Mouse (Mus musculus): ENCODE data around the gene Lzts3. TPM values are rescaled to one million over a fixed set of nuclear protein-coding genes. Genes with fewer than 3 reads are reported as not detected.
"Not testable (repeated sequence)": the region's sequence is repeated elsewhere in the genome, so short reads cannot be mapped to it uniquely, and the experiment has no call there.

The Lzts3 gene
- polyA plus RNA-seq, 1 experiment from 2014 or later: 10.7 TPM

DNA sequence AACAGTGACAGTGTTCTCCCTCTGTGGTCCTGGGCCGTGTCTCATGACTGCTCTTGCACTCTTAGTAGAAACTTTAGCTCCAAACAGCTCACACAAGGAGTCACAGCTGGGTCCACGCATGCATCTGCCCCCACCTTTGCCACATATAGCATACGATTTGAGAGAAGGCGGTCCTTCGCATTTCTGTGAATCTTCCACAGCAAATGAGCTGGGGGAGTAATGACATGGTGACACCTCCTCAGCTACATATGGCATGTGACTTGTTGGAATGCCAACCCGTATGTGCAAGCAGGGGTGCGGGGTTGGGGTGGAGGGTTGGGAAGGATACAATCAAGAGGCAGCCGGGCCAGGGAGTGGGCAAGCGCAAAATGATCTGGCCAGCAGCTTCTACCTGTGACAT, 13.9 kb upstream of the Lzts3 start:
- no peak overlapping the region for H3K9ac ChIP-seq
- H3K4me3 ChIP-seq: no peak overlapping the region
- H3K4me1 ChIP-seq (replicated peaks): no peaks in the 10 kb centered on the region
- no peaks in the 10 kb centered on the region for H3K9me3 ChIP-seq
- 96% methylated on average over 9 of the region's 9 CpGs for WGBS
- peaks cover 97% of the 10 kb centered on the region for H3K36me3 ChIP-seq
- H3K4me2 ChIP-seq: no peak overlapping the region
- ATAC-seq (ENCODE audit: low read depth): no peak
- H3K27ac ChIP-seq (replicated peaks): no peak overlapping the region
- H3K27me3 ChIP-seq: no peaks in the 10 kb centered on the region

DNA sequence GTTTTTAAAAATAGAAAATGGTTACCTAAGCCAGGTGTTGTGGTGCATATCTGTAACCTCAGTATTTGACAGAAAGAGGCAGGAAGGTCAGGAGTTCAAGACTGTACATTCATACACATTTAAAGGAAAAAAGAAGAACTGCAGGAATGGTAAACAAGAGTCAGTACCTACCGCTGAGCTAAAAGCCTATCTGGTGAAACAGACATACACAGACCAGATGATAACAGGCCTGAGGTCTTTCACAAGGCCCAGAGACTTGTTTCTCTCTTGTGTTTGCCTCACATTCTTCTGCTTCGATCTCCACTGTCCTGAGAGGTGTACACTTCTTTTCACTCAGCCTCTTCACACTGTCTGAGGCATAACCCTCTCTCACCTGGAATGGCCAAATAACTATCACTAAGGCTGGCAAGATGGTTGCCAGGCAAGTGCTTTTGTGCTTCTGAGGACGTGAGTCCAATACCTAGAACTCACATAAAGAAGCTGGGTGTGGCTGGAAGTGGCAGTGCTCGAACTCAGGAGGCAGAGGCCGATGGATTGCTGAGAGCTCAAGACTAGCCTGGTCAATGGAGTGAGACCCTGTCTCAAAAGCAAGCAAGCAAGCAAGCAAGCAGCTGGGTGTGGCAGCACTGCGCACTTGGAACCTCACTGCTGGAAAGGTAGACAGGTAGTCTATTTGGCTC, 13.2 kb upstream of the Lzts3 start:
- no peak overlapping the region for H3K4me2 ChIP-seq
- ATAC-seq (ENCODE audit: low read depth): no peak
- no peaks in the 10 kb centered on the region for H3K27me3 ChIP-seq
- no peaks in the 10 kb centered on the region for H3K9me3 ChIP-seq
- H3K9ac ChIP-seq: no peak overlapping the region
- WGBS: 90% methylated on average over 6 of the region's 6 CpGs
- peaks cover 97% of the 10 kb centered on the region for H3K36me3 ChIP-seq
- no peak overlapping the region for H3K4me3 ChIP-seq
- no peaks in the 10 kb centered on the region for H3K4me1 ChIP-seq (replicated peaks)
- H3K27ac ChIP-seq (replicated peaks): no peak overlapping the region

DNA sequence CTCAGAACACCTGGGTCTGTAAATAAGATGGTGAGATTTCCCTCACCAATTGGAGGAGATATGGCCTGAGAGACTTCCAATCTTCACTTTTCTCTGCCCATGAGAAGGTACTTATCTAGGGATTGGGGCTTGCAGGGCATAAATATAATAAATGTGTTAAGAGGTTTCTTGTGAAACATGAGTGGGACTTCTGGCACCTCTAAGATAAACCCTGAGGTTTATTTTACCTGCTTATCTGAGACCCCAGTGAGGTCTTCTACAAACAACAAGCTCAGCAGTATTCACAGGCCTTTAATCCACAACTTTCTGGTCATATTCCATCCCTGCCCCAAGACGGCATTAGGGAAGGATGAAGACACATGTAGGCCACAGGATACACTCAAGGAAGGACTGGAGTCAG, 11.2 kb upstream of the Lzts3 start:
- no peaks in the 10 kb centered on the region for H3K9me3 ChIP-seq
- no peak overlapping the region for H3K4me3 ChIP-seq
- no peaks in the 10 kb centered on the region for H3K27me3 ChIP-seq
- no peaks in the 10 kb centered on the region for H3K4me1 ChIP-seq (replicated peaks)
- 96% methylated on average over 1 of the region's 1 CpGs for WGBS
- H3K9ac ChIP-seq: no peak overlapping the region
- no peak for ATAC-seq (ENCODE audit: low read depth)
- peaks cover 93% of the 10 kb centered on the region for H3K36me3 ChIP-seq
- H3K4me2 ChIP-seq: no peak overlapping the region
- no peak overlapping the region for H3K27ac ChIP-seq (replicated peaks)

DNA sequence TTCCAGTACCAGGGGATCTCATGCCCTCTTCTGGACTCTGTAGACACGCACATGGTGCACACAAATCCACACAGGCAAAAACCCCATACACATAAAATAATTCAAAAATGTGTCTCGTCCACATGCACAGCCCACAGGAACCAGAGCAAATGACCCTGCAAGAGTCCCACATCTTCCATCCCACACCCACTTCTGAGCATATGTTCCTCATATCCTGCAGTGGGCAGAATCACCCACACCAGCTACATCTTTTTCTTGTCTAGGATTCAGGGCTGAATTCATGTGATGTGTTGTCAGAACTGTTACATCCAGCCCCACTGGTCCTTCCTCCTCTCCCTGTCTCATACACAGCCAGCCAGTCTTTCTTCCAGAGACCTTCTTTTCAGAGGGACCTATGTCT, 10.7 kb upstream of the Lzts3 start:
- Histone ChIP-seq H3K4me1 (replicated peaks) (no peaks in the 10 kb centered on the region), H3K9ac (no peak overlapping the region), H3K27me3 (no peaks in the 10 kb centered on the region), H3K4me2 (no peak overlapping the region), H3K4me3 (no peak overlapping the region), H3K36me3 (peaks cover 89% of the 10 kb centered on the region), H3K9me3 (no peaks in the 10 kb centered on the region), H3K27ac (replicated peaks) (no peak overlapping the region)
- 100% methylated on average over 2 of the region's 2 CpGs for WGBS
- ATAC-seq (ENCODE audit: low read depth): no peak

DNA sequence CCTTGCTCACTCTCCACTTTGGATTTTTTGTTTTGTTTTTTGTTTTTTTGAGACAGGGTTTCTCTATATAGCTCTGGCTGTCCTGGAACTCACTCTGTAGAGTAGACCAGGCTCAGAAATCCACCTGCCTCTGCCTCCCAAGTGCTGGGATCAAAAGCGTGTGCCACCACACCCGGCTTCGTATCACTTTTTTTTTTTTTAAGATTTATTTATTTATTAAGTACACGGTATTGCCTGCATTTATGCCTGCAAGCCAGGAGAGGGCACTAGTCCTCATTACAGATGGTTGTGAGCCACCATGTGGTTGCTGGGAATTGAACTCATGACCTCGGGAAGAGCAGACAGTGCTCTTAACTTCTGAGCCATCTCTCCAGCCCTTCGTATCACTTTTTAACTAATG, 6.4 kb upstream of the Lzts3 start:
- not testable (repeated sequence) for H3K27ac ChIP-seq (replicated peaks); H3K4me2 ChIP-seq; H3K4me1 ChIP-seq (replicated peaks); H3K27me3 ChIP-seq; H3K9ac ChIP-seq; ATAC-seq (ENCODE audit: low read depth); H3K9me3 ChIP-seq; H3K4me3 ChIP-seq
- peaks cover 53% of the 10 kb centered on the region for H3K36me3 ChIP-seq
- 81% methylated on average over 6 of the region's 6 CpGs for WGBS

DNA sequence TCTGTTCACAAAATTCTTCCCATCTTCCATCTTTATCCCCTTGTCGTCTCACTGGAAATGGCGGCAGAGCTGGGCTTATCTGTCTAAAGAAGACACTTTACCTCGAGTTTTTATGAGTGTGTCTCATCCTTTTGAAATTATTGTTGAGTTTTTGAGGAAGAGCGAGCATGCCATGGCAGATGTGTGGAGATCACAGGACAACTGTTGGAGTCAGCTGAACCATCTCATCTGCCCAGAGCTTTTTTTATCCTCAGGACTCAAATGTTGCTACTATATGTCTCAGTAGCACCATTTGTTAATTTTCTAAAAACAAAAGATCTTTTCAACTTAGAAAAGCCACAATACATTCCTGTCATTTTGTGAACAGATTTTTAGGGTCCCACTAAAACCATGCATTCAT, 2.6 kb upstream of the Lzts3 start:
- no peak for ATAC-seq (ENCODE audit: low read depth)
- H3K4me1 ChIP-seq (replicated peaks): peaks cover 19% of the 10 kb centered on the region
- no peaks in the 10 kb centered on the region for H3K9me3 ChIP-seq
- peaks cover 10% of the 10 kb centered on the region for H3K27me3 ChIP-seq
- H3K27ac ChIP-seq (replicated peaks): no peak overlapping the region
- WGBS: 82% methylated on average over 4 of the region's 4 CpGs
- no peak overlapping the region for H3K4me3 ChIP-seq
- H3K4me2 ChIP-seq: no peak overlapping the region
- no peak overlapping the region for H3K9ac ChIP-seq
- H3K36me3 ChIP-seq: peaks cover 16% of the 10 kb centered on the region

DNA sequence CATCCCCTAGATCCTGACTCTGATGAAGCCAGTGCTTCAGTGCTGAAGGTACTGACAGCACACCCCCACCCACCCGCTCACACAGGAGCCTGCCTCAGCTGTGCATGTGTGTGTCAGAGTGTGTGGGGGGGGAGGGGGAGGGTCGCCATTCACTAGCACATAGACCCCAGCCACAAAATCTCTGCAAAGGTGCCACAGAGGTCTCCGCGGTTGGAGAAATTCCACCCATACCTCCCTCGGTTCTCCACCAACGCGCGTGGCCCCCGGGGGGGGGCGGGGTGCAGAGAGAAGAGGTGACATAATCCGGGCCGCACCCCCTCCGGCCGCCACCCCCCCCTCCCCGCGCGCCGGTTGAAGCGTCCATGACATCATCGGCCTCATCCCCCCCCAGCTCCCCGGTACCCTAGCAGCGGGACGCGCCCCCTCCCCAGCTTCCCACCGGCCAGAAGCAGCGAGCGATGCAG, 374 bp downstream of the Lzts3 start:
- H3K9me3 ChIP-seq: no peaks in the 10 kb centered on the region
- 0% methylated on average over 19 of the region's 27 CpGs for WGBS

DNA sequence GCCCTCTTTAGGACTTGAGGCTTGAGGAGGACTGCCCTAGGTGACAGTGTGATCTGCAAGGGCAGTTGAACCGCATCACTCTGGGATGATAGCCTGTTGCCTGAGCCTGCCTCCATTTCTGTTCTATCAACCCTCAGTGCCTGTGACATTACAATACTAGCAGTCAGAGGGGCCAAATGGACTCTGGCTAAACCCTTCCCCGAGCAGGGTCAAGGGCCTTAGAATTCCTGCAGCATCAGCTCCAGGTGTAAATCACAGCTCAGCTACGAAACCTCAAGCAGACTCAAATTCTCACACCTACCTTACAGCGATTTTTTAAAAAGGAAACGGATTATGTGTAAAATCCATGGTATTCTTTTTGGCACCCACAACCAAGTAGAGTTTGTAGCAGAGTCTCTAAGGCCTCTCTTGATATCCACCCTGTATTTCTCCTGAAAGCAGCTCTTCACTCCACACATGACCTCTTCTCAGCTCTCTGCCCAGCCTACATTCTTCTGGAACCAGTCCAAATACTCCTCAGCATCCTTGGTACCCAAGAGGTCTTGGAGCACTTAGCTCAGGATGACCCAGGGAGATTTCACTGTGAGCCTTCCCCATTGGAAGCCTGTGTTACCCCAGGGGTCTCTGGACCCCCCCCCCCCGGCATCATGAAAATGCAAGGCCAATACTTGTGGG, 1.1 kb downstream of the Lzts3 start:
- peak overlapping the region; percentile 77 for H3K4me3 ChIP-seq
- no peak for ATAC-seq (ENCODE audit: low read depth)

More for the DNA sequence above, 374 bp downstream of the Lzts3 start:
- Histone ChIP-seq H3K27ac (replicated peaks) (peak overlapping the region; percentile 84), H3K4me1 (replicated peaks) (peaks cover 19% of the 10 kb centered on the region), H3K4me2 (peak overlapping the region; percentile 90), H3K27me3 (peaks cover 34% of the 10 kb centered on the region), H3K9ac (peak overlapping the region; percentile 88), H3K36me3 (peaks cover 6% of the 10 kb centered on the region; the same call in 1 of the 2 replicates), H3K4me3 (peak overlapping the region; percentile 77)
- ATAC-seq (ENCODE audit: low read depth): peak; percentile 86

DNA sequence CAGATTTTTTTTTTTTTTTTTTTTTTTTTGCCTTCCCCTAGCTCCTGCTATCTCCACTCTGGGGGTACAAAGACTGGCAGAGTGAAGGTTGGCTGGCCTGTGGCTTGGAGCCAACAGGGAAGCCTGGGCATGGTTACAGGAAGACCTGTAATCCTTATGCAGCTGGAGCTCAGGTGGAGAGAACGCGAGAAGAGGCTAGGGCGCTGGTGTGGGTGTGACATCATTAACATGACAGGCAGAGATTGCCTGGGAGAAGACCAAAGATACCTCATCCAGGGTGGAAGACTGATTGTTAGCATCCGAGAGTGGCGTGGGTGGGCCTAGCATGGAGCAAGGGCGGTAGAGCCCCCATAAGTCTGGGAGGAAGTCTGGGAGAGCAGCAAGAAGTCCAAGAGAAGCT, 3.3 kb downstream of the Lzts3 start:
- 73% methylated on average over 6 of the region's 6 CpGs for WGBS
- no peak overlapping the region for H3K4me3 ChIP-seq
- no peak overlapping the region for H3K9ac ChIP-seq
- peaks cover 38% of the 10 kb centered on the region for H3K4me1 ChIP-seq (replicated peaks)
- H3K36me3 ChIP-seq: peaks cover 19% of the 10 kb centered on the region
- H3K27ac ChIP-seq (replicated peaks): no peak overlapping the region
- H3K27me3 ChIP-seq: peaks cover 64% of the 10 kb centered on the region
- no peaks in the 10 kb centered on the region for H3K9me3 ChIP-seq
- no peak for ATAC-seq (ENCODE audit: low read depth)
- H3K4me2 ChIP-seq: no peak overlapping the region

More for the DNA sequence above, 1.1 kb downstream of the Lzts3 start:
- Histone ChIP-seq H3K4me1 (replicated peaks) (peaks cover 19% of the 10 kb centered on the region), H3K4me2 (peak overlapping the region; percentile 90), H3K36me3 (0 out of 2 replicates have a peak, but pooled peaks cover 4% of the 10 kb centered on the region), H3K27me3 (peaks cover 42% of the 10 kb centered on the region), H3K27ac (replicated peaks) (no peak overlapping the region), H3K9ac (peak overlapping the region; percentile 88), H3K9me3 (no peaks in the 10 kb centered on the region)
- 62% methylated on average over 6 of the region's 6 CpGs for WGBS

DNA sequence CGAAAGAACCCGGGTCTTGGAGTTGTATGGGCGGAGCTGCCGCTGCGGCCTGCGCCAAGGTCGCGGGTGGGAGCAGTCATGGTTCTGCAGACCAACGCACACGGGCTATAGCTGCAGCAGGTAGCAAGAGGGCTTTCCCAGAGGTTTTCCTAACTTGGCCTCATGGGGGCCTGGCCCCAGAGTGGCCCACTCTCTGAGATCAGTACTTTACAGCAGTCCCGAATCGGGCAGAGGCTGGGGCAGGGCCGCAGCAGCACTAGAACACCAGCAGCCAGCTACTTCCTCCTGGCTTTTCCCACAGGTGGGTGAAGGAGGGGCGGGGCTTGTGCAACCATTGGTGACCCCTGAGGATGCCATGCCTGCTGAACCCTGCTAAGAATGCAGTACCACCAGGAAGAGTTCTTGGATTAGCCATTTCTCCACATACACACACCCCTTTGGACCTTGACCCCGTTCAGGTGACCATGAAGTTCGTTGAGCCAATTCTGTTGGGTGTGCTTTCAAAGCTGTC, 4.4 kb downstream of the Lzts3 start:
- H3K9ac ChIP-seq: no peak overlapping the region
- no peak for ATAC-seq (ENCODE audit: low read depth)
- H3K4me3 ChIP-seq: no peak overlapping the region
- no peak overlapping the region for H3K4me2 ChIP-seq
- H3K36me3 ChIP-seq: peaks cover 20% of the 10 kb centered on the region
- no peak overlapping the region for H3K27ac ChIP-seq (replicated peaks)
- H3K4me1 ChIP-seq (replicated peaks): peaks cover 40% of the 10 kb centered on the region
- H3K9me3 ChIP-seq: no peaks in the 10 kb centered on the region
- WGBS: 29% methylated on average over 16 of the region's 16 CpGs
- H3K27me3 ChIP-seq: peaks cover 73% of the 10 kb centered on the region

DNA sequence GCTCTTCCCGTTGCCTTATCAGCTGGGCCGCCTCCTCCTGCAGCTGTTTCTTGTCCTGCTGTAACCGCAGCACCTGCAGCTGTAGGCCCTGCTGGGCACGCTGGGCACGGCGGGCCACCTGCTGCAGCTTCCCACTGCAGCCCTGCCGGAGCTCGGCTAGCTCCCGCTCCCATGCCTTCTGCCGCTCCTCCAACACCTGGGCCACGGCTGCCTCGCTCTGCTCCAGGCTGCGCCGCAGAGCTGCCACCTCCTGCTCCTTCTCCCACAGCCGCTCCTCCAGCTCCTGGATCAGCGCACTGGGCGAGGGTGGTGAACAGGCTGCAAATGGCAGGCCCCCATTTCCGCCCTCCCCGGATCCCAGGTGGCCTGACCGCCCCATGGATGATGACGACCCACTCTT, 6.8 kb downstream of the Lzts3 start:
- Histone ChIP-seq H3K27me3 (peaks cover 68% of the 10 kb centered on the region), H3K4me1 (replicated peaks) (peaks cover 23% of the 10 kb centered on the region), H3K4me2 (peak overlapping the region; percentile 58; the same call in 1 of the 2 replicates), H3K36me3 (peaks cover 20% of the 10 kb centered on the region), H3K9me3 (no peaks in the 10 kb centered on the region), H3K27ac (replicated peaks) (no peak overlapping the region), H3K4me3 (no peak overlapping the region), H3K9ac (no peak overlapping the region)
- no peak for ATAC-seq (ENCODE audit: low read depth)
- WGBS: 12% methylated on average over 21 of the region's 21 CpGs

DNA sequence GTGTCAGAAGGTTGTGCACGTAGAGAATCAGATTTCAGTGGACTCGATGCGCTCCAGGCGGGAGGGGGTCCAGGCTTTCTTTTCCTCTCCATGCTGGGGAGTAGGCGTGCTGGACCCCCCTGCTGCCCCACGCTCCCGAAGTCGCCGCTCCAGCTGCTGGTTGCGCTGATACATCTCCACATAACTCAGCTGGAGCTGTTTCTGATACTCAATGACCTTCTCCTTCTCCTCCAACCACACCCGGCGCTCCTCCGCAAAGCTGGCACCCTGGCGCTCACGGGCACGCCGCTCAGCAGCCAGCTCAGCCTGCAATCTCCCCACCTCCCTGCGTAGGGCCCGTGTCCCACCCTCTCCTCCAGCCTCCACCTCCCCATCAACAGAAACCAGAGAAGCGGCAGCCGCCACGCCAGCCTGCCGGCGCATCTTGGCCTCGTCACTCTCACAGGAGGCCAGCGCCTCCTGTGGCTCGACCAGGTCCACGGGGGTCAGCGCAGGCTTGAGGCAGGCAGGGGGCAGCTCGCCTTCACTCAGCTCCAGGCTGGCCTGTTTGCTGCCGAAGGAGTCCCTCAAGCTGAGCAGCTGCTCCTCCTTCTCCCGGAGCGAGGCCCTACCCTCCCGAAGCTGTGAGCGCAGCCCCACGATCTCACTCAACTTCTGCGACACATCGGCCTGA, 7.7 kb downstream of the Lzts3 start:
- peak overlapping the region; percentile 66 for H3K9ac ChIP-seq
- peaks cover 65% of the 10 kb centered on the region for H3K27me3 ChIP-seq
- H3K36me3 ChIP-seq: peaks cover 20% of the 10 kb centered on the region
- peak; percentile 6; the same call in 1 of the 2 replicates for ATAC-seq (ENCODE audit: low read depth)
- peaks cover 26% of the 10 kb centered on the region for H3K4me1 ChIP-seq (replicated peaks)
- H3K4me3 ChIP-seq: peak overlapping the region; percentile 31
- 1% methylated on average over 38 of the region's 38 CpGs for WGBS
- no peak overlapping the region for H3K27ac ChIP-seq (replicated peaks)
- H3K9me3 ChIP-seq: no peaks in the 10 kb centered on the region
- H3K4me2 ChIP-seq: peak overlapping the region; percentile 58
